Mouse (Mus musculus): ENCODE measurements around the gene Mknk2.

DNA sequence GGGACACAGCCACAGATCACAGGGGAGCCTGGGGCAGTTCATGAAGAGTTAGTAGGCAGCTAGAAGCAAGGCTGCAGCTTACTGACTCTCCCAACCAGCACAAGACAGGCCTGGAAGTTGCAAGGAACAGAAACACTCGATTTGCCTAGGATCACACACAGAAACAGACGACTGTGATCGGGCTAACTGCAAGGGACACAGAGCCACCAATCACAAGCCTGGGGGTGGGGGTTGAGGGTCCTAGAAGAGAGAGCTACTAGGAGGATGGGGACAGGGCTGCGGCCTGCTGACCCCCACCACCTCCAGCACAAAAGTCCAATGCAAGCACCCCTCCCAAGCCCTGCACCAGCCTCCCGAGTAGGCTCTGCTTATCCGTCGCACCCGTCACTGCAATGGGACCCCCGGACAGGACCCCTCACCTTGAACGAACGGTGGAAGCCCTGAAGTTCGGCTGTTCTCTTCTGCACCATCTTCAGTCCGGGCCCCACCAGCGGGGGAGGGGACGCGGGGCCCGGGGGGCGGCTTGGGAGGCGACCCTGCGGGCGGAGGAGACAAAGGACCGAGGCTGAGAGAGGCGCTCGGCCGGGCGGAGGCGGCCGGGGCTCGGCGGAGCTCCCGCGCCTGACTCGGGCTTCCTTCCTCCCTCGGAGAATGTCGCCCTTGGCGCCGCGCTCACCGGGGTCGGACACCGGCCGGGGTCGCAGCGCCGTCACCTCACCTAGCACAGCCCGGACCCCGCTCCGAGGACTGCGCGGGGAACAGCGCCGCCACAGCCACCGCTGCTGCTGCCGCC, 2.3 kb downstream of the Mknk2 start:
- no peak for TF ChIP-seq CTCF (IDR thresholded peaks at IDR 0.05; ENCODE audit: low read depth, low read length)
- TF ChIP-seq POLR2A (IDR thresholded peaks at IDR 0.05; ENCODE audit: extremely low read depth, insufficient read depth, low read length), result no peak

Measured in liver, adult 2 months (tissue).